28 mouse cellular contexts compared by ENCODE assay signal in genomic region chr7:82138196-82138595, GRCm38 (mm10). TPM values are rescaled to one million over a fixed set of nuclear protein-coding genes. Genes with fewer than 3 reads are reported as not detected.
DNase-seq lines count a peak whose midpoint lies in the region; ATAC-seq and TF ChIP-seq lines count a peak whose summit lies in the region.
"Had no signal": no experiment of that assay in that cellular context is flagged by ENCODE, and none has a peak within 500 bp of the region (broad histone marks: within the 10 kb centered on the region; RNA-seq: fewer than 3 reads in every experiment).

No protein-coding gene starts in this region.

- no peak for TF ChIP-seq EP300 in lung, postnatal 0 days (IDR thresholded peaks at IDR 0.05)

- DNase-seq in kidney, postnatal 0 days (ENCODE audit: low spot score), result peak; percentile 4
- DNase-seq in kidney, postnatal 14 days, result no peak
- peak; percentile 11 for DNase-seq in lung, postnatal 0 days (ENCODE audit: low spot score)
- DNase-seq in lung, adult 2 months, result no peak
- peak; percentile 76 for DNase-seq in NIH3T3 (ENCODE audit: low read depth)
- DNase-seq in fibroblast of lung, adult 2 months (ENCODE audit: low read depth), result peak; percentile 6
- no peak for DNase-seq in urinary bladder, postnatal 14 days (ENCODE audit: low spot score)
- no peak for DNase-seq in frontal cortex, postnatal 10 days (ENCODE audit: low spot score in 2 of 2)
- DNase-seq: adrenal gland, adult 8-10 months; adrenal gland, postnatal 25 days; B cell, adult 2 months; cerebellum, adult 11-12 months; cerebellum, adult 8-10 months; cerebellum, postnatal 10 days; forebrain, postnatal 0 days; gastrocnemius, postnatal 10 days; gastrocnemius, postnatal 36 days; heart, postnatal 36 days had no signal

- TF ChIP-seq POLR2A in lung, adult 2 months (IDR thresholded peaks at IDR 0.05; ENCODE audit: borderline replicate concordance, extremely low read depth, low read depth, low read length), result no peak

- no peak overlapping the region for H3K4me2 ChIP-seq in kidney, postnatal 0 days (ENCODE audit: low read length)
- H3K4me2 ChIP-seq in lung, postnatal 0 days (replicated peaks; ENCODE audit: low read depth, low read length), result no peak overlapping the region
- H3K4me2 ChIP-seq: embryonic facial prominence, embryonic 12.5 days; heart, embryonic 11.5 days; hindbrain, embryonic 13.5 days; intestine, embryonic 15.5 days had no signal

- ATAC-seq in kidney, postnatal 0 days (replicated peaks; ENCODE audit: low FRiP score, low read depth), result no peak
- no peak for ATAC-seq in lung, postnatal 0 days
- ATAC-seq: forebrain, embryonic 14.5 days; forebrain, postnatal 0 days; hindbrain, embryonic 16.5 days; intestine, embryonic 15.5 days had no signal

- no peak overlapping the region for H3K27ac ChIP-seq in kidney, postnatal 0 days
- no peak overlapping the region for H3K27ac ChIP-seq in lung, postnatal 0 days (ENCODE audit: low read length)
- H3K27ac ChIP-seq: embryonic facial prominence, embryonic 12.5 days; hindbrain, embryonic 10.5 days; hindbrain, embryonic 13.5 days; intestine, embryonic 15.5 days had no signal

- 34% methylated on average over 1 of the region's 1 CpGs for WGBS in kidney, postnatal 0 days
- WGBS in lung, postnatal 0 days, result 0% methylated on average over 1 of the region's 1 CpGs
- 3% methylated on average over 1 of the region's 1 CpGs for WGBS in lung, adult 2 months

- TF ChIP-seq CTCF in kidney, postnatal 0 days (IDR thresholded peaks at IDR 0.05; ENCODE audit: low read depth), result no peak
- no peak for TF ChIP-seq CTCF in lung, postnatal 0 days (IDR thresholded peaks at IDR 0.05)
- no peak for TF ChIP-seq CTCF in lung, adult 2 months (IDR thresholded peaks at IDR 0.05; ENCODE audit: insufficient read depth, low read length)

- no peak overlapping the region for H3K9ac ChIP-seq in kidney, postnatal 0 days (ENCODE audit: low read depth, low read length)
- H3K9ac ChIP-seq in lung, postnatal 0 days (replicated peaks; ENCODE audit: low read depth), result no peak overlapping the region
- H3K9ac ChIP-seq: embryonic facial prominence, embryonic 12.5 days; forebrain, postnatal 0 days; hindbrain, embryonic 13.5 days; intestine, embryonic 15.5 days had no signal

- H3K4me1 ChIP-seq in kidney, postnatal 0 days (replicated peaks; ENCODE audit: insufficient read depth, low read length), result no peaks in the 10 kb centered on the region
- no peaks in the 10 kb centered on the region for H3K4me1 ChIP-seq in lung, postnatal 0 days (ENCODE audit: insufficient read depth, low read depth, low read length)
- H3K4me1 ChIP-seq in lung, adult 2 months (ENCODE audit: control insufficient read depth, insufficient read depth, low read length), result no peaks in the 10 kb centered on the region
- H3K4me1 ChIP-seq: embryonic facial prominence, embryonic 12.5 days; hindbrain, embryonic 10.5 days; hindbrain, embryonic 13.5 days; intestine, embryonic 15.5 days had no signal

- H3K27me3 ChIP-seq in kidney, postnatal 0 days (ENCODE audit: insufficient read depth, low read length), result no peaks in the 10 kb centered on the region
- no peaks in the 10 kb centered on the region for H3K27me3 ChIP-seq in lung, postnatal 0 days (replicated peaks; ENCODE audit: insufficient read depth, low read length)
- H3K27me3 ChIP-seq: CH12.LX; embryonic facial prominence, embryonic 12.5 days; hindbrain, embryonic 13.5 days; intestine, embryonic 15.5 days had no signal

- no peaks in the 10 kb centered on the region; the same call in 1 of the 2 replicates for H3K9me3 ChIP-seq in kidney, postnatal 0 days (replicated peaks; ENCODE audit: low read length)
- no peaks in the 10 kb centered on the region for H3K9me3 ChIP-seq in lung, postnatal 0 days (ENCODE audit: low read length)
- H3K9me3 ChIP-seq: embryonic facial prominence, embryonic 12.5 days; G1E; hindbrain, embryonic 10.5 days; intestine, embryonic 15.5 days had no signal

- no peak overlapping the region for H3K4me3 ChIP-seq in kidney, postnatal 0 days (replicated peaks; ENCODE audit: low read depth, low read length)
- H3K4me3 ChIP-seq in lung, postnatal 0 days (ENCODE audit: low read depth, low read length), result no peak overlapping the region
- no peak overlapping the region for H3K4me3 ChIP-seq in lung, adult 2 months (replicated peaks; ENCODE audit: extremely low read depth, low read depth, low read length)
- H3K4me3 ChIP-seq: embryonic facial prominence, embryonic 12.5 days; erythroblast, embryonic 14.5 days; hindbrain, embryonic 10.5 days; hindbrain, embryonic 13.5 days; intestine, embryonic 15.5 days had no signal

- no peaks in the 10 kb centered on the region for H3K36me3 ChIP-seq in kidney, postnatal 0 days (ENCODE audit: insufficient read depth, low read length)
- no peaks in the 10 kb centered on the region for H3K36me3 ChIP-seq in lung, postnatal 0 days (ENCODE audit: insufficient read depth, low read length)
- H3K36me3 ChIP-seq: embryonic facial prominence, embryonic 12.5 days; G1E; hindbrain, embryonic 10.5 days; hindbrain, embryonic 13.5 days; intestine, embryonic 15.5 days had no signal

RNA-seq across cellular contexts. Expression of gene Sh3gl3, which starts 35.4 kb away (rescaled TPM):
- polyA plus RNA-seq in kidney, postnatal 0 days (2015; fragmentation: Nextera tagmentation; extraction: Ambion mirVana), result 15.2 and 16.4 TPM in 2 replicates
- 2.5 and 2.6 TPM in 2 replicates for polyA plus RNA-seq in lung, postnatal 0 days (2015; fragmentation: Nextera tagmentation; extraction: Ambion mirVana)
- polyA plus RNA-seq in lung, adult 2 months (2012; rRNA removed), result 0.17 and 0.73 TPM in 2 replicates
- polyA plus RNA-seq: erythroblast, embryonic 14.5 days; G1E had no signal

Comparison
In these comparisons a context has a peak if more than half of its experiments do, and no peak if none do; other contexts are left out.
1. DNase-seq: peak in kidney, postnatal 0 days (single experiment), lung, postnatal 0 days (single experiment), NIH3T3 (single experiment) and fibroblast of lung, adult 2 months (single experiment); none in kidney, postnatal 14 days (single experiment), lung, adult 2 months (single experiment), urinary bladder, postnatal 14 days (single experiment) and frontal cortex, postnatal 10 days (0 of 2).